Mouse (Mus musculus) embryonic fibroblast, embryonic 13.5 days (primary cell): ENCODE data around the gene Hspd1.

ENCODE experiments used
- CTCF ChIP-seq: IDR thresholded peaks from 2 replicates; pipeline ENCODE4 v1.5.1; 2011; ENCODE audit warnings: mild to moderate bottlenecking, control low read depth, low read length, moderate library complexity, borderline replicate concordance; ENCODE audit not compliant: insufficient read depth
- POLR2A ChIP-seq: IDR thresholded peaks from 2 replicates; pipeline ENCODE4 v1.6.1; 2011; ENCODE audit warnings: low read depth, mild to moderate bottlenecking, control low read depth, low read length, moderate library complexity

- TF ChIP-seq POLR2A (no peak), CTCF (no peak)
These were observed 60.1 kb downstream of the Hspd1 start for GRCm38 (mm10) chr1:55027966-55028365.
